Mouse (Mus musculus) adrenal gland, adult 8-10 months (tissue): Measurements from ENCODE around the gene Spag6. TPM values are rescaled to one million over a fixed set of nuclear protein-coding genes. Genes with fewer than 3 reads are reported as not detected.

ENCODE experiments used
- DNase-seq: peaks from one replicate; pipeline ENCODE4 v3.0.0; 2022
- total RNA-seq, 4 experiments: library from RNA; stranded (reverse); gene quantifications; 2 replicates each; pipeline ENCODE4 v1.2.4; 2022

Spag6 gene
- total RNA-seq, 4 experiments from 2014 or later: 0.44 to 1.3 (median 1.1) TPM

- DNase-seq: no peak
Observed at GRCm38 (mm10) chr2:18688286-18688685, 5.5 kb upstream of the Spag6 start.

GRCm38 (mm10) chr2:18688708-18689063 lies 5.1 kb upstream of the Spag6 start:
- no peak for DNase-seq

- peak; percentile 26 for DNase-seq
Observed at GRCm38 (mm10) chr2:18689064-18689921, 4.5 kb upstream of the Spag6 start.

- no peak for DNase-seq
Observed at GRCm38 (mm10) chr2:18690055-18690691, 3.7 kb upstream of the Spag6 start.

- no peak for DNase-seq
Observed at GRCm38 (mm10) chr2:18690756-18691155, 3.1 kb upstream of the Spag6 start.

GRCm38 (mm10) chr2:18692031-18692430 lies 1.8 kb upstream of the Spag6 start:
- no peak for DNase-seq

- DNase-seq: no peak
Observed at GRCm38 (mm10) chr2:18692548-18692947, 1.3 kb upstream of the Spag6 start.

GRCm38 (mm10) chr2:18693491-18693870 lies 351 bp upstream of the Spag6 start:
- DNase-seq: no peak

- DNase-seq: no peak
Observed at GRCm38 (mm10) chr2:18694611-18694950, 749 bp downstream of the Spag6 start.

GRCm38 (mm10) chr2:18695163-18695562 lies 1.3 kb downstream of the Spag6 start:
- DNase-seq: no peak

- DNase-seq: no peak
Observed at GRCm38 (mm10) chr2:18695629-18696150, 1.9 kb downstream of the Spag6 start.

- no peak for DNase-seq
Observed at GRCm38 (mm10) chr2:18697591-18698244, 3.9 kb downstream of the Spag6 start.

GRCm38 (mm10) chr2:18698663-18699385 lies 5.0 kb downstream of the Spag6 start:
- DNase-seq: no peak

- DNase-seq: no peak
Observed at GRCm38 (mm10) chr2:18699401-18699990, 5.7 kb downstream of the Spag6 start.

- no peak for DNase-seq
Observed at GRCm38 (mm10) chr2:18710356-18710755, 16.5 kb downstream of the Spag6 start.

GRCm38 (mm10) chr2:18713071-18713470 lies 19.2 kb downstream of the Spag6 start:
- DNase-seq: no peak

- DNase-seq: no peak
Observed at GRCm38 (mm10) chr2:18714337-18714736, 20.5 kb downstream of the Spag6 start.

GRCm38 (mm10) chr2:18718521-18718920 lies 24.7 kb downstream of the Spag6 start:
- no peak for DNase-seq

- DNase-seq: no peak
Observed at GRCm38 (mm10) chr2:18722208-18722830, 28.5 kb downstream of the Spag6 start.

- no peak for DNase-seq
Observed at GRCm38 (mm10) chr2:18724462-18724861, 30.6 kb downstream of the Spag6 start.

GRCm38 (mm10) chr2:18725880-18726279 lies 32.0 kb downstream of the Spag6 start:
- DNase-seq: no peak

- no peak for DNase-seq
Observed at GRCm38 (mm10) chr2:18731718-18732117, 37.9 kb downstream of the Spag6 start.
